Mouse (Mus musculus) kidney, postnatal 0 days (tissue): ENCODE data around the gene 2310033P09Rik. TPM values are rescaled to one million over a fixed set of nuclear protein-coding genes. Genes with fewer than 3 reads are reported as not detected.

Source experiments
- ATAC-seq: fragments of 200-750 bp; cut with Nextera tagmentation; replicated peaks from 2 replicates; pipeline ENCODE4 v1.8.0; 2017; ENCODE audit warnings: low read depth, moderate number of reproducible peaks, moderate TSS enrichment, moderate library complexity; ENCODE audit not compliant: low FRiP score
- DNase-seq: peaks from one replicate; pipeline ENCODE4 v3.0.0-alpha.2; 2016; ENCODE audit warnings: low spot score
- H3K27ac ChIP-seq: fragments of 300-500 bp; sonication (generic); 2 replicates; pipeline ENCODE4 v1.5.1; 2014; ENCODE audit warnings: mild to moderate bottlenecking
- H3K27me3 ChIP-seq: fragments of 300-500 bp; sonication (generic); 2 replicates; pipeline ENCODE4 v1.6.1; 2014; ENCODE audit warnings: low read length, mixed read lengths; ENCODE audit not compliant: insufficient read depth
- H3K36me3 ChIP-seq: fragments of 300-500 bp; sonication (generic); 2 replicates; pipeline ENCODE4 v1.6.1; 2014; ENCODE audit warnings: low read length, mixed read lengths; ENCODE audit not compliant: insufficient read depth
- H3K4me1 ChIP-seq: fragments of 300-500 bp; sonication (generic); replicated peaks from 2 replicates; pipeline ENCODE4 v1.6.1; 2014; ENCODE audit warnings: antibody characterized with exemption, low read length, mixed read lengths; ENCODE audit not compliant: insufficient read depth
- H3K4me2 ChIP-seq: fragments of 300-500 bp; sonication (generic); 2 replicates; pipeline ENCODE4 v1.6.1; 2014; ENCODE audit warnings: mild to moderate bottlenecking, low read length, moderate library complexity, mixed read lengths
- H3K4me3 ChIP-seq: fragments of 300-500 bp; sonication (generic); replicated peaks from 2 replicates; pipeline ENCODE4 v1.5.1; 2014; ENCODE audit warnings: low read depth, low read length
- H3K9ac ChIP-seq: fragments of 300-500 bp; sonication (generic); 2 replicates; pipeline ENCODE4 v1.6.1; 2014; ENCODE audit warnings: low read depth, low read length
- H3K9me3 ChIP-seq: fragments of 300-500 bp; sonication (generic); replicated peaks from 2 replicates; pipeline ENCODE4 v1.6.1; 2016; ENCODE audit warnings: low read length, inconsistent platforms, mixed read lengths
- CTCF ChIP-seq: IDR thresholded peaks from 2 replicates; pipeline ENCODE4 v1.5.1; 2016; ENCODE audit warnings: antibody characterized with exemption, low read depth, mild to moderate bottlenecking, moderate library complexity
- WGBS: fragments of 180-500 bp; shearing (Covaris S2); extraction: QIAGEN DNeasy Blood & Tissue Kit; methylation state at CpG from one replicate; pipeline ENCODE4 v1.1.7; 2014; 5-methylcytosine and 5-hydroxymethylcytosine counted together
- polyA plus RNA-seq: library from polyadenylated mRNA; unstranded; fragments of >200 nt; fragmentation: Nextera tagmentation; extraction: Ambion mirVana; gene quantifications from 2 replicates; pipeline ENCODE4 v1.2.1, GENCODE M21; 2015

2310033P09Rik gene
- polyA plus RNA-seq, 1 experiment from 2014 or later: 33.9 TPM

DNA sequence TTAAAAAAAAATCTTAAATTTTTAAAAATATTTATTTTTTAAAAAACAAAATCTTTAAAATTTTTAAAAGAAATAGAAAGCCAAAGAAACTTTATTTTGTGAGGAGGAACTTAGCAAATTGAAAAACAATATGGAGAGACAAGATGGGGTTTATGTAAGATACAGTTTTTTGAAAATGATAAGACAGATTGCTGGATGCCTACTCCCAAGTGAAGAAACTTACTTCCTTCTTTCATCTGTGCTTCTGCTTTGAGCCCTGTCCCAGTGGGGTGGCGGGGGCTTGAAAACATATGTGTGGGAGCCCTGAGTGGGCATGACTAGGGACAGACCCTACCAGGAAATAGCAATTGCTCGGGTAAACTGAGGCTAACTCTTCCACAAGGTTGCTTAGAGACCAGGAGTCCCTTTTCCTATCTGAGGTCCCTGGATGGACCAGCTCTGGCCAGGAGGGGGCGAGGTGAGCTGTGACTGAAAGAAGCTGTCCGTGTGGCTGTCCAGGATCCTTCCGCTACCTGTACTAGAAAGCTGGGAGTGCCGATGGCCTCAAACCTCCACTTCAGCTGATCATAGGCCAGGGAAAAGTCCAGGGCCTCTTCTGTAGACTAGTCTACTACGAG, 22.1 kb downstream of the 2310033P09Rik start:
- no peaks in the 10 kb centered on the region for H3K9me3 ChIP-seq
- ATAC-seq: no peak
- DNase-seq: peak; percentile 67
- no peak overlapping the region for H3K27ac ChIP-seq
- no peak overlapping the region for H3K4me2 ChIP-seq
- peaks cover 13% of the 10 kb centered on the region for H3K4me1 ChIP-seq
- 12% methylated on average over 7 of the region's 7 CpGs for WGBS
- peak; percentile 82 for TF ChIP-seq CTCF
- no peak overlapping the region for H3K4me3 ChIP-seq
- H3K36me3 ChIP-seq: no peaks in the 10 kb centered on the region
- H3K9ac ChIP-seq: no peak overlapping the region
- no peaks in the 10 kb centered on the region; the same call in 1 of the 2 replicates for H3K27me3 ChIP-seq

- H3K4me1 ChIP-seq: peaks cover 6% of the 10 kb centered on the region; the same call in 1 of the 2 replicates
- H3K9ac ChIP-seq: no peak overlapping the region
- TF ChIP-seq CTCF: peak; percentile 57
- no peak overlapping the region for H3K4me2 ChIP-seq
- no peak overlapping the region for H3K27ac ChIP-seq
- no peak overlapping the region for H3K4me3 ChIP-seq
- no peaks in the 10 kb centered on the region for H3K9me3 ChIP-seq
- no peaks in the 10 kb centered on the region for H3K36me3 ChIP-seq
- ATAC-seq (no peak), DNase-seq (no peak)
- 68% methylated on average over 2 of the region's 2 CpGs for WGBS
- no peaks in the 10 kb centered on the region; the same call in 1 of the 2 replicates for H3K27me3 ChIP-seq
Measured at GRCm38 (mm10) chr11:59232797-59233196, 24.7 kb downstream of the 2310033P09Rik start.

- no peaks in the 10 kb centered on the region; the same call in 1 of the 2 replicates for H3K27me3 ChIP-seq
- TF ChIP-seq CTCF: peak; percentile 74
- H3K4me1 ChIP-seq: no peaks in the 10 kb centered on the region; the same call in 1 of the 2 replicates
- H3K4me2 ChIP-seq: no peak overlapping the region
- no peaks in the 10 kb centered on the region for H3K9me3 ChIP-seq
- 5% methylated on average over 14 of the region's 15 CpGs for WGBS
- DNase-seq (peak; percentile 80), ATAC-seq (peak; percentile 76)
- no peak overlapping the region for H3K9ac ChIP-seq
- H3K27ac ChIP-seq: no peak overlapping the region
- H3K36me3 ChIP-seq: no peaks in the 10 kb centered on the region
- no peak overlapping the region for H3K4me3 ChIP-seq
Measured at GRCm38 (mm10) chr11:59238525-59239427, 30.7 kb downstream of the 2310033P09Rik start.

DNA sequence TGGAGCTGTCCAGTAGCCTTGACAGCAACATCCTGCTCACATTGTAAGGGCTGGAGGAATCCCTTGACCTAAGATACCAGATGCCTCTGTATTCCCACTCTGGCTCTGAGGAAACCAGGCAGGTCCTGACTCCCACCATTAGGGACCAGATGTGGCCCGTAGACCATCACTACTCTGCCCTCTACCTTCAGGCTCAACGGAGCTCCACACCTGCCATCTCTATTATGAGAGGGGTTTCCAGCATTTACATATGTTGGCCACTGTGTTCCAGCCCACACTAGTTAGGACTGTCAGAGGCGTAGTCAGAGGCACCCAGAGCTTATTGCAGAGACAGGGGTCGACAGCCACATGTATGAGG, 31.3 kb downstream of the 2310033P09Rik start:
- no peak overlapping the region for H3K27ac ChIP-seq
- H3K9ac ChIP-seq: no peak overlapping the region
- no peaks in the 10 kb centered on the region; the same call in 1 of the 2 replicates for H3K4me1 ChIP-seq
- TF ChIP-seq CTCF: no peak
- H3K4me2 ChIP-seq: no peak overlapping the region
- WGBS: 48% methylated on average over 4 of the region's 4 CpGs
- DNase-seq: no peak
- ATAC-seq: peak; percentile 7; the same call in 1 of the 2 replicates
- no peaks in the 10 kb centered on the region; the same call in 1 of the 2 replicates for H3K27me3 ChIP-seq
- H3K36me3 ChIP-seq: no peaks in the 10 kb centered on the region
- no peaks in the 10 kb centered on the region for H3K9me3 ChIP-seq
- H3K4me3 ChIP-seq: no peak overlapping the region

- Histone ChIP-seq H3K27ac (no peak overlapping the region), H3K9me3 (no peaks in the 10 kb centered on the region), H3K4me3 (no peak overlapping the region), H3K4me2 (no peak overlapping the region), H3K4me1 (no peaks in the 10 kb centered on the region; the same call in 1 of the 2 replicates), H3K9ac (no peak overlapping the region), H3K36me3 (no peaks in the 10 kb centered on the region), H3K27me3 (no peaks in the 10 kb centered on the region; the same call in 1 of the 2 replicates)
- WGBS: 81% methylated on average over 4 of the region's 4 CpGs
- no peak for TF ChIP-seq CTCF
- ATAC-seq (no peak), DNase-seq (no peak)
Measured at GRCm38 (mm10) chr11:59239796-59240195, 31.7 kb downstream of the 2310033P09Rik start.

GRCm38 (mm10) chr11:59241841-59242240, 33.7 kb downstream of the 2310033P09Rik start:
- no peak overlapping the region for H3K4me3 ChIP-seq
- no peaks in the 10 kb centered on the region for H3K27me3 ChIP-seq
- TF ChIP-seq CTCF: no peak
- H3K4me1 ChIP-seq: no peaks in the 10 kb centered on the region; the same call in 1 of the 2 replicates
- no peaks in the 10 kb centered on the region for H3K9me3 ChIP-seq
- no peak overlapping the region for H3K9ac ChIP-seq
- no peaks in the 10 kb centered on the region for H3K36me3 ChIP-seq
- WGBS: 12% methylated on average over 3 of the region's 3 CpGs
- no peak overlapping the region for H3K27ac ChIP-seq
- ATAC-seq (no peak), DNase-seq (no peak)
- no peak overlapping the region for H3K4me2 ChIP-seq
